Mouse (Mus musculus) erythroid progenitor cell, adult 5-6 weeks (primary cell): ENCODE measurements at regions not wholly inside any gene's neighbourhood (a gene's known extent, or its start where the extent isn't known, plus 50 kb on each side); places are given as distances from the start of the nearest gene placed in this dataset.
A peak's percentile ranks its signal among the peaks of the same experiment; 100 is the strongest.

Experiments
- ATAC-seq: replicated peaks from 2 replicates; pipeline ENCODE4 v1.8.0; 2016; ENCODE audit warnings: moderate number of reproducible peaks, mild to moderate bottlenecking, moderate TSS enrichment, inconsistent platforms; ENCODE audit not compliant: poor library complexity, low FRiP score, severe bottlenecking

DNA sequence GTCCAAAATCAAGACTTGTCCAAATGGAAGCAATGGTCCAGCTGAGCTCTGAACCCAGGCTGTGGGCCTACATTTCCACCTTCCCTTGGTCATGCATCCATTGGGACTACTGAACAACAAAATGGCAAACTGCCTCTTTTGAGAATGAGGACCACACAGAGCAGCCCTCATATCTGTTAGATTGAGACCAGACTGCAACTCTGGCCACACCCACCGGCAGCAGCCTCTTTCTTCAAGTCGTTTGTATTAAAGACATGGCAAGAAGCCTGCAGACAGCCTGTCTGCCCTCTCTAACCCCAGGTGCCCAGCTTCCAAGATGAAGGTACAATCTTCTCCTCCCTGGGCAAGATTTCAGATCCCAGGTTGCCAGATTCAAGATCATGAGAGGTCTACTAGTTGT, 51.8 kb upstream of the St6galnac3 start:
- peak; percentile 58; the same call in 1 of the 2 replicates for ATAC-seq

GRCm38 (mm10) chr3:153778386-153778785, 53.4 kb upstream of the St6galnac3 start:
- no peak for ATAC-seq

GRCm38 (mm10) chr3:153782467-153782866, 57.5 kb upstream of the St6galnac3 start:
- ATAC-seq: no peak

DNA sequence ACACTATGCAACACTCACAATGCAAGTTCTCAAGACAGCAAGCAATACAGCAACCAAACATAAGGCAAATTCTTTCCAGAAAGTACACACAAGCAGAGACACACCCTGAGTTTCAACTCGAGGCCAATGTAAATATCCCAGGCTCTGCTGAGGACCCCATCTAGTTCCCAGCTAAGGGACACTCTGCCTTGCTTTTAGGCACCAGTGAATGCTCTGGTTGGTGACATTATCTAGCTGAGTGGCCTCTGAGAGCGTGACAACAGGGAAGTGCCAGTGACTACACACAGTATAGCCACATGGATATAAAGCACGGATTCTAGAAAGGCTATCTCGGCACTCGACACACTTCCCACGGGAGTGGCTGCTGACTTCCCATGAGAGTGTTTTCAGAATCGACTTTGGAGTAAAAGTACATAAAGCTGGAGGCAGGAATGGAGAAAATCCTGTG, 58.3 kb upstream of the St6galnac3 start:
- no peak for ATAC-seq

- no peak for ATAC-seq
Observed at GRCm38 (mm10) chr3:153783928-153784570, 59.1 kb upstream of the St6galnac3 start.

DNA sequence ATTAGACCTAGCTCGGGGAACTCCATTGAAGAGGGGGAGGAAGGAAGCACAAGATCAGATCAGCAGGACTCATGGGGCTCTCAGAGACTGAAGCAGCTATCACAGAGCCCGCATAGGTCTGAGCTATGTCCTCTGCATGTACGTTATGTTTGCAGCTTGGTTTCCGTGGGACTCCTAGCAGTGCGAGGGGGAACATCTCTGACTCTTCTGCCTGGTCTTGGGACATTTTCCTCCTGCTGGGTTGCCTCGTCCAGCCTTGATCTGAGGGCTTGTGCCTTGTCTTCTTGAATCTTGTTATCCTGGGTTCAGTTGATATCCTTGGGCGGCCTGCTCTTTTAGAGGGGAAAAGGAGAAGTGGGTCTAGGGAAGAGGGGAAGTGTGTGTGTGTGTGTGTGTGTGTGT, 53.6 kb upstream of the Asb17 start:
- ATAC-seq: no peak

GRCm38 (mm10) chr3:153790883-153791609, 53.0 kb upstream of the Asb17 start:
- ATAC-seq: peak; percentile 50

DNA sequence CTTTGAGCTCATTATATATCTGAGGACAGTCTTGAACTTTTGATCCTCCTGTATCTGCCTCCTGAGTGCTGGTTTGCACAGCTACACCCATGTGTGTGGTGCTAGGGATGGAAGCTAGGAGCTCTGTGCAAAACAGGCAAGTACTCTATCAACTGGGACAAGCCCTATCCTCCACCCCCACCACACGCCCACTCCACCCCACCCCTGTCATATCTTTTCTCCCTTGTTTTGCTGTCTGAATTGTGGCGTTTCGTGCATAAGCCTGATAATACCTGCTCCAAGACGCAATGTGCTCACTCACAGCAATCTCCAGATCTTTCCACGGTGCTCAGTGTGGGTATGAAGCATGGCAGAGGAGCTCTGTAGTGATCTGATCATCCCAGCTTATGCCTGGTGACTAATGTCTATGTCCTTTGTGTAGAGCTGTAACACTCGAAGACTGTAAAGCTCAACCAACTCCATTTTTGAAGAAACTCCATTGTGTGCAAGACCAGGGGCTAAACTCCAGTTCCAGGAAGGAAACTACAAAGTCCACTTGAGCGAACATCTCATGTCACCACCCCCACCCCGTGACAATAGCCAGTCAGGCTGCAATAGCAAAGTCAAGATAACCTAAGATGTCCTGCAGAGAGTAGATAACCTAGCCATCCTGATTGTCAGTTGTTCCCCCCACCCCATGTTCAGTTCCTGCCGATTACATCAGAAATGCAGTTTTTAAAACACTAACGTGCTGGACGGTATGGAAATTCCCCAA, 52.2 kb upstream of the Asb17 start:
- ATAC-seq: peak; percentile 85

DNA sequence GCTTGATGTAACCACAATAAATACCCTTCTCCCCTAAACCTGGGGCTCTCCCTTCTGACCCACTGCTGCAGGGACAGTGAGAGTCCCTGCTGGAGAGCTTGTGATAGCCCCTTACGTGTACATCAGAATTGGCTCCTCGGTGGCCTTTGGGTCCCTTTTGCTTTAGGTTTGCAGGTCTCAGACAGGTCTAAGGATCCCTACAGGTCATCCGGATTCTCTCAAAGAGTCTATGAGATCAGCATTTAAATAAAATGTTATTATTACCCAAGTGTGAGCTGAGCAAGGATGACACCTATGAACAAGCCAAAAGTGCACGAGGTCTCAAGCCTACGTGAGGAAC, 51.7 kb upstream of the Asb17 start:
- ATAC-seq: no peak
